Mouse (Mus musculus): ENCODE results near the gene Tgm1.
A peak's percentile ranks its signal among the peaks of the same experiment; 100 is the strongest.

The Tgm1 gene

DNA sequence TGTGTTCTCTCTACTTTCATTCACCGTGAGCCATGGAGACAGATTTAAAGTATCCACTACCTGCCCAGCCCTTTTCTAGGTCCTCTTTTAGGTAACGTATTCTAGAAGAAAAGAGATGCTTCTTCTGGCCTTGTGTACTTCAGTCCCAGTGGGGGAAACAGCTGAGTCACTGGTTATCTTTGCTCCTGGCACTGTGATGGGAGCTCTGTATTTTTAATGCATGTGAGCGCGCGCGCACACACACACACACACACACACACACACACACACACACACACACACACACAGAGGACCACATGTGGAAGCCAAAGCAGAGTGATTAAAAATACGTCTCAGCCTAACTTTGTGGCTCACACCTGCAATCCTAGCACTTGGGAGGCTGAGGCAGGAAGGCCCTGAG is 9.7 kb upstream of the Tgm1 start:
- no peak for DNase-seq (ENCODE audit: low spot score)

DNA sequence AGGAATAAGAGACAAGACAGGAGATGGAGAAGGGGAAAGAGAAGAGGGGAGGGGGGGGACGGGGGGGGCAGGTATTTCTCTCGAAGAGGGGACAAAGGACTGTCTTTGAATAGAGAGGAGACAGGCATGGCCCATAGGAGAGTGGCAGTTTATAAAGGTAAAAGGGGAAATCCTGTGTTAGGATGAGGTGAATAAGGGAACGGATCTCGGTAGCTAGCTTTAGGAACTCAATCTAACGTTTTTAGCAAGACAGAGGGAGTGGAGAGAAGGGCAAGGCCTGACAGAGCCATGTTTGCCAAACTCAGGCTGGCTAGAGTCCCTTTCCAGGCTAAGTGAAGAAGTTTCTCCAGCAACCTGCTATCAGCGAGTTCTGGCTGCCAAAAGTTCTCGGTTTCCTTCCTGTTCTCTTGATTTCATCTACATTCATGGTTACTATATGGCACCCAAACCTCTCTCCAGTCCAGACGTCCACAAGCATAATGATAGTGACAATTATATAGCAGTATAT is 8.8 kb upstream of the Tgm1 start:
- no peak for DNase-seq (ENCODE audit: low spot score)

DNA sequence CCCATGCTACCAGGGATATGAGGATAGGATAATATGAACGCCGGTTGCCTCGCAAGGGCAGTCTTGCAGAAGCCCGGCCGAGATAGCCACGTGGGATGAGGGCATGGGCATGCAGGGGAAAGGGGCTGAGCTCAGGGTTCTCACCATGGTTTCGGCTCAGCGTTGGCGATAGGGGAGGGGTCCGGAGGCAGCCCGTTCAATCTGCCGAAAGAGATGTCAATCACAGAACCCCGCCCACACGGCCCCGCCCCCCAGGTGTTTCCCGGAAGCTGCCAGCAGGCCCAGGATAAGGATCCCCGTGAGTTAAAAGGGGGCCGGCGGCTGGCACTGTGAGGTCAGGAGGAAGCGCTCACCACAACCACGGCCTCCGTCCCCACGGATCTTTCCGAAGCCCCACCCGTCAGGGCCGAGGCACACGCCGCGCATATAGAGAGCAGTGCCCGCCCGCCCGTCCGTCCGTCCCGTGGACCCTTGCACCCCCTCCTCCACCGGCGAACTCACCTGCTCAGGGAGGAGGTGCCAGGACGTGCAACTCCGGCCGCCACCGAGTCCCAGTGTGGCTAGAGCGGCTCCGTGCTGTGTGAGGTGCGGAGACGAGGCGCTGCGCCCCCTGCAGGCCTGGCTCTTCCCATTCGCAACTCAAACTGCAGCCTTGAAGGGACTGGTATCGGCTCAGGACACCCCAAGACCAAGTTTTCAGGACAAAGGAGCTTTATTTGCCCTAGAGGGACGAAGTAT is 8.1 kb upstream of the Tgm1 start, which contains the start of gene Rabggta:
Rabggta (minus strand) TSS at position 564 of the 738 bp plus-strand sequence.
- peak; percentile 91 for DNase-seq (ENCODE audit: low spot score)

DNA sequence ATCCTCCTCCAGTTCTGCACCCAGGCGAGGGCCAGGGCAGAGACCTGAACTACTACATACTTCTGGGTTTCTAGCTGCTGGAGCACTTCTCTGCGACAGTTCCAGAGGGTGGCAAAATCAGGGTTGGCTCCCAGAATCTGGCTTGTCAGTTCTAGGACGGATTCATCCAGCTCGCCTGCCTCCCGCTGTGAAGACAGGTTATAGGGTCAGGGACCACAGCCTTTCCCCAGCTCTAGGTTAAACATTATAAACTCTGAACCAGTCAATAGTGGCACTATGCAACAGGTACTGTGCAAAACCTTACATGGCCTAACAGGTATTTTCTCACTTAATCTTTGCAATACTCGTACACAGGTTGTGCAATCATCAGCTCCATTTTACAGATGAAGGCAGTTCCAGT is 7.3 kb upstream of the Tgm1 start:
- DNase-seq (ENCODE audit: low spot score) = no peak

DNA sequence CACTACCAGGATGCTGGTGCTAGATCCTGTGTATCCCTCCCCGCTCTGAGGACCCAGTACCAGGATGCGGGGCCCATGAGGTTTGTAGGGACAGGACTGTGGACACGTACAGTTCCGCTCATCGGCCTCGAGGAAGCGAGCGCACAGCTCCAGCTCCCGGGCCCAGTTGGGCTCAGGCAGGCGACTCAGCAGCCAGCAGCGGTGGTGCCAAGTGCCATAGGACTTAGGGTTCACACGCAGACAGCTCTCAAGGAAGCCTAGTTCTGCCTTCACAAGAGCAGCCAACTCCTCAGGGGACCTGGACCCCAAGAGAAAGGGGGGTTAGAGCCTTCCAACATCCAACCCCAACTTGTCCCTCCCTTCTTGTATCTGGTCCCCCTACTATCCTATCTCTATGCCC is 6.9 kb upstream of the Tgm1 start:
- no peak for DNase-seq (ENCODE audit: low spot score)

DNA sequence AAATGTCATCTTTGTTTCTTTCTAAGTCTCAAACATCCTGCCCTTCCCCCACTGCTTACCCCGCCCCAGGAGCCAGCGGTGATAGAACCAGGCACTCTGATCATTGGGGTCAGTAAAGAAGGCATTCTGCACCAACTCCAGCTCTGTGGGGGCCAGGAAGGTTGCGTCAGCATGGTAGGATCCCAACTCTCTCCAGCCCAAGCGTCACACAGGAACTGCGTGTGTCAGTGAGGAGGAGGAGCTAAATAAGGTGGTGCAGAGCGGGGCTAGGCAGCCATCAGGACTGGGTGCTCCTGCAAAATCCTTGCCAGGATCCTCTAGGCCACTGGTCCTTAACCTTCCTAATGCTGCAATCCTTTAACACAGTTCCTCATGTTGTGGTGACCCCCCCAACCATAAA is 6.0 kb upstream of the Tgm1 start:
- DNase-seq (ENCODE audit: low spot score) = no peak

DNA sequence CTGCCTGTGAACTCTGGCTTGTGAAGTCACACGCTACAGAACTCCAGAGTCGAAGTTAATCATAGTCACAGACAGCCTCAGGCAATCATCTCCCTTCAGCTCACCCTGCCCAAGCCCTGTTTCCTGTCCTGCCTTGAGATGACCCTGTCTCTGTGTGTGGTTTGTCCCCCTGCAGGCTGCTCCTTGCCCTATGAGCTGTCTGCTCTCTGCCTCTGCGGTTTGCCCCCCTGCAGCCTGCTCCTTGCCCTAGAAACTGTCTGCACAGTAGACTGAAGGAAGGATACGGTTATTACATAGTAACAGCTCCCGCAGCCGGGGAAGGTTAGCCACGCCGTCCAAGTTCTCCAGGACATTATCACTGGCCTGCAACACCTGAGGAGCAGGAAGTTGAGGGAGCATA is 3.2 kb upstream of the Tgm1 start:
- DNase-seq (ENCODE audit: low spot score) = no peak

DNA sequence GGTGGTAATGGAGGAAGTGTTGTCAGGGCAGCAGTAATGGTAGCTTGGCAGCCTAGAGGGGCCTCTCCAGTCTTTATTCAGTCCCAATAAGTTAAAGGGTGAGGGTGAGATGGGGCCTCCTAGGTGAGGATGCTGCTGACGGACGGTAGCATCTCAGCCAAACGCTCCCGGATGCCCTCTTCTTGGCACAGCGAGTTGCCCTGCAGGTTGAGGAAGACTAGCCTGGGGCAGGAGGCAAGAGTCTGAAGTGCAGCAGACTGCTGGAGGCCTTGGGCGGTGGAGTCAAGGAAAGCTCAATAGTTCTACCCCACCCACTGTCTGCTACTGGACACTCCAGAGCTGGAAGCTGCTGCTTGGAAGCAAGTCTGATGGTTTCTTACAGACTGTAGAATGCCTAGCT is 2.5 kb upstream of the Tgm1 start:
- no peak for DNase-seq (ENCODE audit: low spot score)

DNA sequence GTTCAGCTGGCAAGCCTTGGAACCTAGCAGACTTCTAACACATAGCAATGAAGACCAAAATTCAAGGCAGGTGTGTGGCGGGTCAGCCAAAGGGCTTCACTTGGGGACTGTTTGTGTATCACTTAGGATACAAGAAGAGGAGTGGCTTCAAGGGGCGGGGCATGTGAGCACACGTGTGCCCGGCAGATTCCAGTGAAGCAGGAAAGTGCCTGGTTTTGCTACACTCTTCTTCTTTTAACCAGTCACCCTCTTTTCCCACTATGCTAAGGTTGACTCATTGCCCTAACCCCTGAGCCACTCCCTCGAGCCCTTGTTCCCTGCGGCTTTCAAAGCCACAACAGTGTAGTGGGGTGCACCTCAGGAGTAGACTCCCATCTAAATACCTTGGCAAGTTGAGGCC is 1.2 kb upstream of the Tgm1 start:
- DNase-seq (ENCODE audit: low spot score) = no peak

DNA sequence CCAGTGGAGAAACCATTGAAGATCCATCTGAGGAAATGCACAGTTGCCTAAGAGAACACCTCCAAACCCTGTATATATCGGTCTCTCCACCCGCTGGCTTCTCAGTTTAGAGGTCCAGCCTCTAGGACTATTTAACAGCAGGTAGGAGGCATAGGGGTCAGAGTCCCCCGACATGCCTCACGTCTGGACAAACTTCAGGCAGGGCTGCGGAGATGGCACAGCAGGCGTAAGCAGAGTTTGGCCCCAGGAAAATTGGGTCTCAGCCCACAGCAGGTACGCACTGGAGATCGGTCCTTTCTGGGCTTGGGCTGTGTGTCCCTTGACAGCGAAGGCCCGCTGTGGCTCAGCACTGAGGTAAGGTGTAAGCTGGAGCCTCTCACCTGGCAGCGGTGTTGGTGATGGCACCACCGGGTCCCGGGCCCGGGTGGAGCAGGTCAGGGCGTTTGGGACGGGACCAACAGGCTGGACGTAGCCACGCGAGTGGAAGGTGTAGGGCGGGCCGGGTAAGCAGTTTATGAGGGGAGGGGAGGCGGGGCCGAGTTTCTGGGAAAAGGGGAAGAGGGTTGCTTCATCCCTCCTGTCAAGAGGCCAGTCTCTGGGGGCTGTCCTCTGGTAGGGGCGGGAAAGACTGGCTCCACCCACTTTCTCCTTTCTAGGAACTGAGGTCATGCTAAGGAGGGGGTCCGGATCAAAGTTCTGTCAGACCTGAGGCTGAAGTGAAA is 558 bp downstream of the Tgm1 start:
- DNase-seq (ENCODE audit: low spot score) = no peak

DNA sequence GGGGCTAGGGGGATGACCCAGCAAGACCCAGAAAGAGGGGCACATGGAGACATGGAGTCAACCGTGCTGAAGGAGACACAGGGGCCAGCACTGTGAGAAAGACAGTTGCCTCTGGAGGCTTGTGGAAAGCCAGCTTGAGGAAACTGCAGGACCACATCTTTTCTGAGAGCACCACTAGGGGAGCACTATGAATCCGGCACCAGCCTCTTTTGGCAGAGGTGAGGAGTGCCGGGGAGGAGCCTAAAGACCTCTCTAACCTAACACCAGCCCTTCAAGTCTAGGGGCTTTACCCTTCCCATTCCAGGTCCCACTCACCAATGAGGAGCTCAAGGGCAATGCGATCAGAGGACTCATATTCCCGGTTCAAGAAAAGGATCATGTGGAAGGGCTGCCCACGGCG is 1.9 kb downstream of the Tgm1 start:
- DNase-seq (ENCODE audit: low spot score) = no peak

DNA sequence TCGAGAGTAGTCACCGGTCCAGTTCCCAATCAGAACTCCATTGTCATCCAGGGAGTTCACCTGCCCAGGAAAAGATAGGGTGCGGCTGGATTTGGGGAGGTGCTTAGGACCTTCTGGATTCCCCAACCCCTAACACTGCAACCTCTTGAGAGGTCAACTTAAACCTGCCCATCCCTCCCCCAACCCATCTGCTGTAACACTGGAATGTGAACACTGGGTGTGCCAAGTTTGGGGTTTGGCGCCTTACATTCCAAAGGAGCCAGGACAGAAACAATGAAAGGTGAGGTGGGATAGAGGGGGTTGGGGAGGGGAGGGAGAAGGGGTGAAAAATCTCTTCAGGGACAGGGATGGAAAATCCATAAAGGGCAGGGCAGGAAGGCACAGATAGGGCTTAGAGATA is 4.2 kb downstream of the Tgm1 start:
- DNase-seq (ENCODE audit: low spot score) = no peak

DNA sequence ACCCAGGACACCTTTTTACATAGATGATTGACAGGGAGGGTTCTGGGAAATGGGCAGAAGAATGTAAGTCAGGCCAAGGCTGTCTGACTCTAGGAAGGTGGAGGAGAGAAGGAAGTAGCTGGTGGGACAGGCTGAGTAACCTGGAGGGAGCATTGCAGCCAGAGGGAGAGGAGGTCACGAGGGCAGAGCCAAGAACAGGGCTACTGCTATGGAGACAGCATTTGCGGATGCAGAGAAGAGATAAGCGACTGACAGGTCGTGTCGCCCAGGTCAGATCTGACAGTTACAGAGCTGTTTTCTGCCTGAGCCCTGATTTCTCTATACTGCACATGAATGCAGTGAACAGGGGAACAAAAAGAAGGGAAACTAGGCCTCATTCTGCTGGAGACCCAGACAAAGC is 6.3 kb downstream of the Tgm1 start:
- no peak for DNase-seq (ENCODE audit: low spot score)

DNA sequence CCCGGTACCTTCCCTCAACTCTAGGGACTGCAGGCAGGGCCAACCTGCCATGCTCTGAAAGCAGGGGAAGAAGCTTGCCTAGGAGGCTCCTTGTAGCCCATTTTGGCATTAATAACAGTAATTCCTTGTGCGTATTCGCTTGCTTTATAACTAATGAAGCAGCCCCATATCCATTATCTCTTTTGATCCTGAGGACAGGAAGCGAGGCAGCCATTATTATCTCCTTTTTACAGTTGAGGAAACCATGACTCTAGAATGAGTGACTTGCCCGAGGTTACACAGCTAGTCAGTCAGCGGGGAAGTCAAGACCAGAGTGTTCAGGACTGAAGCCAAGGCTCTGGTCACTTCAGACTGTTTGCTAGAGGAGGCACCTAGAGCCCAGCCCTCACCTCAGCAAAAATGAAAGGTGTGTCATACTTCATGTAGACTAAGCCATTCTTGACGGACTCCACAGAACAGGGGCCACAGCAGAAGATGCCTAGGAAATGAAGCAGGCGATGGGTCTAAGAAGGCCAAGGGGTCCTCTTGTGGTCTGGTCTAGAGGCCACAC is 7.6 kb downstream of the Tgm1 start:
- DNase-seq (ENCODE audit: low spot score) = no peak

DNA sequence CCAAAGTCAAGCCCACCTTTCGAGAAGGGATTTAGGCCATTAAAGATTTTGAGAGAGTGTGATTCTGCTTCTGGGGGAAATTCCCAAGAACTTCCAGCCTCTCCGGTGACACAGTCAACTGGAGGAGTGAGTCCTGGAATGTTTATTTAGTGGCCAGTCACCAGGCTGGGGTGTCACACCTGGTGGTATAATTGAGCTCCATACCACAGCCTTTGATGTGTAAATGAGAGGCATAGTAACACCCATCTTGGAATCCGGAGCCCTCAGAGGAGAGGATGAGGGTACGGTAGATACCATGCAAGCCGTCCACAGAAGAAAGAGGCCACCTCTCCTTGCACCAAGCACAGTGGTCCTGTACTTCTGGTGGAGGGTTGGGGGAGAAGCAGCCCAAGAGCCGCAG is 11.0 kb downstream of the Tgm1 start:
- no peak for DNase-seq (ENCODE audit: low spot score)

DNA sequence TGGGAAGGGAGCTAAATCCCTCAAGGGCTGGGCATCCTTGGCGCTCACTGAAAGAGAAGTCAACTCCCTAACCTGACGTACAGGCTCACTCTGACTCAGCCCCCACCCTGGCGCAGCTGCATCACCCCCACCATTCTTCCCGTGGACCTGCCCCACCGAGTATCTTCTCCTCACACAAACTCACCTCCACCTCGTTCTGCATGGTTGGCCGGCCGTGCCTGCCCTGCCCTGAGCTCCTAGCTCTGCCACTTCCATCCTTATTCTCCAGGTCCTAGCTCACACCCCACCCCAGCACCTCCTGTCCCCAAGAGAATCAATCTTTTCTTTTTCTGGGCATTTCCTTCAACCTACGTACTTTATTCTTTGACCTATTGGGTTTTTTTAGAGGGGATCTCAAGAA is 12.6 kb downstream of the Tgm1 start:
- no peak for DNase-seq (ENCODE audit: low spot score)

DNA sequence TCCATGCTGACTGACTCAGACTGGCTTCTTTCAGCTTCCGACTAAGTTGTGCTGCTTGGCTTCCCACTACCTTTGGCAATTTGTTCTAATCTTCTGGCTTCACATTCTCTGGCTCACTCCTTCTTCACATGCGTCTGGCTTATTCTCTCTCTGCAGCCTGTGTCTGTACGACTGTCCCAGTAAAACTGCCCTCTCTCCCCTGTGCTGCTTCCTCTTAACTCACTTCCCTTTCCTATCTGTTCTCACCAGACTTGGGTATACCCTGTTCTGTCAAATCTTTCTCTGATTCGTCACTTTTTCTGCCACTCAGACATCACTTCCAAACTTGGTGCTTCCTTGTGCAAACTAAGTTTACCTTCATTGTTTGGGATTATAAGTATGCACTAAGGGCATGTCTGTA is 16.5 kb downstream of the Tgm1 start:
- no peak for DNase-seq (ENCODE audit: low spot score)

DNA sequence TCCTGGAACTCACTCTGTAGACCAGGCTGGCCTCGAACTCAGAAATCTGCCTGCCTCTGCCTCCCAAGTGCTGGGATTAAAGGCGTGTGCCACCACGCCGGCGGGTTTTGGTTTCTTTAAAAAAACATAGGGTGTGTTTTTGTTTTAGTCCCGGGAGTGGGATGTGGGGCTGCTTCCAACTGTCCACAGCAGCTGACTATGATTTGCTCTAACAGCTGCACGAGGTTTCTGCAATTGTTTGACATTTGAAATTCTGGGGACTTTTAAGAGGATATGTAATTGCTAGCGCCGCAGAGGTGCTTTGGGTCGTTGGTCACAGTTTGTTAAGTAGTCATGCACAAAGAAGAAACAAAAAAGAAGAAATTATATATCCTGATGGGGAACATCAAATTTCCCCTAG is 24.3 kb downstream of the Tgm1 start:
- no peak for DNase-seq (ENCODE audit: low spot score)

DNA sequence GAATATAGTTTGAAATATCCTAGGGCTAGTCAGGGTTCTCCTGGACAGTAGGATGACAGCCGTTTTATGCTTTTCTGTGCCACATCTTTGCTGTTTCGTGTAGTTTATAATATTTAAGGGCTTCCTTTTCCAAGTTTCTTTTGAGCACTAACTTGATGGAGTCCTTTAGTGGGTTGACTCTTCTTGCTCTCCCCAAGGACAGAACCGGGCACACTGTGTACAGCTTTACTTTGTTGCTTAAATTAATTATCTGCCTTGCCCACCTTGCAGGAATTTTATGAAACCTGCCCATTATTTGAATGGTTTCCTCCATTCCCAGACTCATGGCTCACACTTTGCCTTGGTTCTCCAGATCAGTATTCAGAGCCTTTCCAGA is 31.6 kb downstream of the Tgm1 start:
- no peak for DNase-seq (ENCODE audit: low spot score)

DNA sequence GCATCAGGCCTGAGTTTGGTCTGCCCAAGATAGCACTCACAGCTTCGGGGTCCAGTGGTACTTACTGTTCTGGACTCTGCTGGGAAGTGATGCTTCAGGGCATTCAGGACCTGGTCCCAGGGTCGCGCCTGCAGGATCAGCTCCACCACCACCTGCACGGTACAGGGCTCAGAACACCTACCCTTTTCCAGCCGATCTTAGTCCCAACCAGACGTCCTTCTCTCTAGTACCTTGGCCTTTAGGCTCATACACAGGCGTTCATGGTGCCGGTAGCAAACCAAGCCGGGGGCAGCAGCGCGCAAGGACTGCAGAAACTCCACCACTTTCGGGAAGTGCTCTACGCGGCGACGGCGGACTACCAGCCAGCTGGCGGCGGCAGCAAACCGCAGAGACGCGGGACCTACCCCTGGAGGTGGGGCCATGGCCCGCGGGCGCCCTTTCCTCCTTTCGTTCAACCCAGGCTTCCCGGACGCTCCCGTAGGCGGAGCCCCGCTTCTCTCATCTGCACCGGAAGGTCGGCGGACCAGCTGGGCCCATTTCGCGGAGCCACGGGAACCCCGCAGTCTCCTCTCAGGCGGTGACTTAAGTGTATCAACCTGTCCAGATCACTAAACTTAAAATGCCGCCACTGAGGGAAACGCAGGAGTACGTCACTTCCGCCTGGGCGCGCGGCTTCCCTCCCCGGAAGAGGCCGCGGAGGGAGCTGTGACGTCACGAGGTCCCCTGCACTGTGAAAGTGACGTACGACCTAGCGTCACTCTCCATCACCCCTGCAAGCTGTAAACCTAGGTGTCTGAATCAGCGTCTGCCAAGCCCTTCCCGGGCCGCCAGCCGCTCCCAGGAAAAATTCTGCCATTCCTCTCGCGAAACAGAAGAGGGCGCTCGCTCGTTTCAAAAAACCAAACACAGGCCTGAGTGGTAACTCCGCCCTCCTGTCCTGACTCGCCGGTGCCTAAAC is 32.3 kb downstream of the Tgm1 start, which contains the start of gene Tinf2:
Tinf2 (minus strand) TSS at position 661 of the 958 bp plus-strand sequence.
- peak; percentile 93 for DNase-seq (ENCODE audit: low spot score)

DNA sequence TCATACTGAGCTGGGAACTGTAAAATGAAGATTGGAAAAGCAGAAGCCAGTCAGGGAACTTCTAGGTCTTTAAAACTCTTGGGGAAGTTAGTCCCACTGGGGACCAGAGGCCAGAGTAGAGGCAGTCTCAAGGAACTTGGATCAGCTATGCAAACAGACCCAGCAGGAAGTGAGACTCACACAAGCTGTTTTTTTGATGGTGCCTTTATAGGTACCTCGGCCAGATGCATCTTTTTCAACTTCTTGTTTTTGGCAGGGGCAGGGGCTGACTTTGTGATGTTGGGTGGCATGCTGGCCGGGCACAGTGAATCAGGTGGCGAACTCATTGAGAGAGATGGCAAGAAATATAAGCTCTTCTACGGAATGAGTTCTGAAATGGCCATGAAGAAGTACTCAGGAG is 36.1 kb downstream of the Tgm1 start:
- DNase-seq (ENCODE audit: low spot score) = no peak

DNA sequence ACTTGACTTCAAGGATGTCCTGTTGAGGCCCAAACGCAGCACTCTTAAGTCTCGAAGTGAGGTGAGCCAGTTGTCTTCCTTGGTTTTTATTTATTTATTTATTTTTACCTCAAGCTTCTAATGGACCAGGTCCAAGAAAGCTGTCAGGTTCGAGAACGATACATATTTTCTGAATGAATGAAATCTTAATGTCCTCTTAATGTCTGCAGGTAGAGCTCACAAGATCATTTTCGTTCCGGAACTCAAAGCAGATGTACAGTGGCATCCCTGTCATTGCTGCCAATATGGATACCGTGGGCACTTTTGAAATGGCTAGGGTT is 41.0 kb downstream of the Tgm1 start:
- no peak for DNase-seq (ENCODE audit: low spot score)
